In genomic region chr3:116634853-116635252, GRCm38 (mm10) we compare ENCODE assay signal across 23 mouse cellular contexts. TPM values are rescaled to one million over a fixed set of nuclear protein-coding genes. Genes with fewer than 3 reads are reported as not detected.
DNase-seq lines count a peak whose midpoint lies in the region; ATAC-seq lines count a peak whose summit lies in the region.
"Had no signal": no experiment of that assay in that cellular context is flagged by ENCODE, and none has a peak within 500 bp of the region (broad histone marks: within the 10 kb centered on the region; RNA-seq: fewer than 3 reads in every experiment).

No protein-coding gene starts in this region.

- H3K9me3 ChIP-seq in liver, embryonic 15.5 days (replicated peaks), result no peaks in the 10 kb centered on the region
- no peaks in the 10 kb centered on the region for H3K9me3 ChIP-seq in liver, embryonic 12.5 days (replicated peaks)
- H3K9me3 ChIP-seq: embryonic facial prominence, embryonic 12.5 days; forebrain, embryonic 15.5 days; heart, embryonic 12.5 days; hindbrain, embryonic 15.5 days had no signal

- H3K27me3 ChIP-seq in liver, embryonic 15.5 days, result no peaks in the 10 kb centered on the region
- no peaks in the 10 kb centered on the region for H3K27me3 ChIP-seq in liver, embryonic 12.5 days (replicated peaks)
- H3K27me3 ChIP-seq: embryonic facial prominence, embryonic 12.5 days; forebrain, embryonic 15.5 days; heart, embryonic 12.5 days; hindbrain, embryonic 15.5 days had no signal

- DNase-seq in thymus, postnatal 36 days, result no peak
- DNase-seq in yolk sac, embryonic 10.5 days (ENCODE audit: low spot score), result no peak
- no peak for DNase-seq in natural killer cell, adult 2 months (ENCODE audit: low spot score in 2 of 2)
- DNase-seq: adrenal gland, adult 2 months; adrenal gland, postnatal 36 days; cerebellum, adult 11 months; cerebellum, adult 8-10 months; cerebellum, postnatal 14 days; gastrocnemius, postnatal 36 days; heart, adult 2 months had no signal

- no peak overlapping the region for H3K4me2 ChIP-seq in liver, embryonic 15.5 days
- no peak overlapping the region for H3K4me2 ChIP-seq in liver, embryonic 12.5 days
- H3K4me2 ChIP-seq: embryonic facial prominence, embryonic 12.5 days; forebrain, embryonic 15.5 days; heart, embryonic 12.5 days; hindbrain, embryonic 15.5 days had no signal

- no peak overlapping the region for H3K27ac ChIP-seq in liver, embryonic 15.5 days (replicated peaks)
- no peak overlapping the region for H3K27ac ChIP-seq in liver, embryonic 12.5 days
- H3K27ac ChIP-seq: embryonic facial prominence, embryonic 12.5 days; forebrain, embryonic 15.5 days; hindbrain, embryonic 15.5 days had no signal

- ATAC-seq in liver, embryonic 15.5 days (ENCODE audit: insufficient read depth), result 0 out of 2 replicates have a peak, but pooled peaks have one; percentile 12
- ATAC-seq in liver, embryonic 12.5 days, result no peak
- peak; percentile 46 for ATAC-seq in granulocyte monocyte progenitor cell, adult 5-6 weeks (replicated peaks; ENCODE audit: poor library complexity, severe bottlenecking)
- ATAC-seq in megakaryocyte, adult 5-6 weeks (ENCODE audit: poor library complexity, severe bottlenecking), result peak; percentile 86
- ATAC-seq: forebrain, embryonic 15.5 days had no signal

- H3K4me1 ChIP-seq in liver, embryonic 15.5 days (replicated peaks), result 0 out of 2 replicates have a peak, but pooled peaks cover under 1% of the 10 kb centered on the region
- H3K4me1 ChIP-seq in liver, embryonic 12.5 days, result peaks cover 1% of the 10 kb centered on the region; the same call in 1 of the 2 replicates
- H3K4me1 ChIP-seq: embryonic facial prominence, embryonic 12.5 days; forebrain, embryonic 15.5 days; hindbrain, embryonic 15.5 days had no signal

- WGBS in liver, embryonic 15.5 days (ENCODE audit: insufficient replicate concordance), result 78% methylated on average over 8 of the region's 8 CpGs
- 80% methylated on average over 8 of the region's 8 CpGs for WGBS in liver, embryonic 12.5 days (ENCODE audit: insufficient replicate concordance)

- H3K4me3 ChIP-seq in liver, embryonic 15.5 days (replicated peaks), result no peak overlapping the region
- H3K4me3 ChIP-seq in liver, embryonic 12.5 days, result no peak overlapping the region
- H3K4me3 ChIP-seq: embryonic facial prominence, embryonic 12.5 days; forebrain, embryonic 15.5 days; heart, adult 2 months; heart, embryonic 12.5 days; hindbrain, embryonic 15.5 days had no signal

- H3K9ac ChIP-seq in liver, embryonic 15.5 days, result no peak overlapping the region
- no peak overlapping the region for H3K9ac ChIP-seq in liver, embryonic 12.5 days
- H3K9ac ChIP-seq: embryonic facial prominence, embryonic 12.5 days; forebrain, embryonic 15.5 days; heart, embryonic 12.5 days; hindbrain, embryonic 15.5 days had no signal

- H3K36me3 ChIP-seq in liver, embryonic 15.5 days (replicated peaks), result peaks cover 92% of the 10 kb centered on the region
- peaks cover 93% of the 10 kb centered on the region for H3K36me3 ChIP-seq in liver, embryonic 12.5 days

RNA-seq across cellular contexts. Expression of gene Trmt13, which starts 20.5 kb away (rescaled TPM):
- 7.3 and 8.2 TPM in 2 replicates for polyA plus RNA-seq in liver, embryonic 15.5 days (2015; fragmentation: Nextera tagmentation; extraction: Ambion mirVana)
- polyA plus RNA-seq in liver, embryonic 12.5 days (2016; fragmentation: Nextera tagmentation; extraction: Ambion mirVana), result 13.1 and 13.6 TPM in 2 replicates
- 33.7 and 47.5 TPM in 2 replicates for total RNA-seq in granulocyte monocyte progenitor cell, adult 5-6 weeks (2014; fragmentation: Nextera tagmentation)
- total RNA-seq in granulocyte monocyte progenitor cell, adult 5-6 weeks (2017), result 35.8 and 43.3 TPM in 2 replicates
- total RNA-seq in megakaryocyte, adult 5-6 weeks (2015), result 17.7 and 19.4 TPM in 2 replicates
- total RNA-seq in megakaryocyte, adult 5-6 weeks (2017), result 22.1 and 27.0 TPM in 2 replicates

RNA-seq across cellular contexts. Expression of gene Mfsd14a, which starts 27.6 kb away (rescaled TPM):
- polyA plus RNA-seq in liver, embryonic 15.5 days (2015; fragmentation: Nextera tagmentation; extraction: Ambion mirVana), result 33.3 and 34.9 TPM in 2 replicates
- polyA plus RNA-seq in liver, embryonic 12.5 days (2016; fragmentation: Nextera tagmentation; extraction: Ambion mirVana), result 49.6 and 53.1 TPM in 2 replicates
- 52.3 and 64.6 TPM in 2 replicates for total RNA-seq in granulocyte monocyte progenitor cell, adult 5-6 weeks (2014; fragmentation: Nextera tagmentation)
- 67.0 and 95.5 TPM in 2 replicates for total RNA-seq in granulocyte monocyte progenitor cell, adult 5-6 weeks (2017)
- total RNA-seq in megakaryocyte, adult 5-6 weeks (2015), result 82.7 and 88.5 TPM in 2 replicates
- total RNA-seq in megakaryocyte, adult 5-6 weeks (2017), result 91.5 and 95.8 TPM in 2 replicates

RNA-seq across cellular contexts. Expression of gene Sass6, which starts 40.1 kb away (rescaled TPM):
- polyA plus RNA-seq in liver, embryonic 15.5 days (2015; fragmentation: Nextera tagmentation; extraction: Ambion mirVana), result 17.0 and 18.5 TPM in 2 replicates
- polyA plus RNA-seq in liver, embryonic 12.5 days (2016; fragmentation: Nextera tagmentation; extraction: Ambion mirVana), result 26.3 and 28.2 TPM in 2 replicates
- 31.2 and 35.0 TPM in 2 replicates for total RNA-seq in granulocyte monocyte progenitor cell, adult 5-6 weeks (2014; fragmentation: Nextera tagmentation)
- 50.1 and 72.7 TPM in 2 replicates for total RNA-seq in granulocyte monocyte progenitor cell, adult 5-6 weeks (2017)
- 33.6 and 36.1 TPM in 2 replicates for total RNA-seq in megakaryocyte, adult 5-6 weeks (2015)
- 44.9 and 46.2 TPM in 2 replicates for total RNA-seq in megakaryocyte, adult 5-6 weeks (2017)

RNA-seq across cellular contexts. Expression of gene Gm43191, which starts 46.2 kb away (rescaled TPM):
- not detected in 2 replicates for polyA plus RNA-seq in liver, embryonic 15.5 days (2015; fragmentation: Nextera tagmentation; extraction: Ambion mirVana)
- not detected in 2 replicates for polyA plus RNA-seq in liver, embryonic 12.5 days (2016; fragmentation: Nextera tagmentation; extraction: Ambion mirVana)
- total RNA-seq in granulocyte monocyte progenitor cell, adult 5-6 weeks (2014; fragmentation: Nextera tagmentation), result not detected in 2 replicates
- total RNA-seq in granulocyte monocyte progenitor cell, adult 5-6 weeks (2017), result not detected in 2 replicates
- total RNA-seq in megakaryocyte, adult 5-6 weeks (2015), result not detected in 2 replicates
- not detected in 2 replicates for total RNA-seq in megakaryocyte, adult 5-6 weeks (2017)
- total RNA-seq: adrenal gland, adult 2 months; adrenal gland, postnatal 36 days; gastrocnemius, postnatal 36 days had no signal
- polyA plus RNA-seq: adrenal gland, adult 2 months; brain, embryonic 14.5 days; cortical plate, adult 2 months; embryonic facial prominence, embryonic 12.5 days; forebrain, embryonic 11.5 days; heart, adult 2 months; heart, embryonic 12.5 days; heart, embryonic 16.5 days; hindbrain, embryonic 11.5 days; hindbrain, embryonic 15.5 days had no signal
